Mouse (Mus musculus): ENCODE measurements around the gene Crygn.

Gene Crygn

DNA sequence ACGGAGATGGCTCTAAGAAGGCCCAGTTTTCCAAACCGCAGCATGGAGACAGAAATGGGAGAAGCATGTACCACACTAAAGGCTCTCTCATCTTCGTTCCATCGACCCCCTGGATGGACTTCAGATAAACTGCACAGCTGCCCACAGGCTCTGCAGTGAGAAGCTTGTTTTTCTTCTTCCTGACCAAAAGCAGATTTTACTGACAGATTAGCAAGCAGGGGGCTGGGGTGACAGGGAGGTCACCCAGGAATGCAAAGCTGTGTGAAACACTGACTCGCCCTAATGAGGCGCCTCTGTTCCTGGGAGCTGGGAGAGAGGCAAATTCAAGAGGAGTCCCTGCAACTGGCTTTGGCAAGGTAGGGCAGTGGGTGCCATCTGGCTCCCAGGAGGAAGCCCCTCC is 10.3 kb downstream of the Crygn start:
- peak; percentile 52 for DNase-seq (ENCODE audit: inconsistent ontology term)

DNA sequence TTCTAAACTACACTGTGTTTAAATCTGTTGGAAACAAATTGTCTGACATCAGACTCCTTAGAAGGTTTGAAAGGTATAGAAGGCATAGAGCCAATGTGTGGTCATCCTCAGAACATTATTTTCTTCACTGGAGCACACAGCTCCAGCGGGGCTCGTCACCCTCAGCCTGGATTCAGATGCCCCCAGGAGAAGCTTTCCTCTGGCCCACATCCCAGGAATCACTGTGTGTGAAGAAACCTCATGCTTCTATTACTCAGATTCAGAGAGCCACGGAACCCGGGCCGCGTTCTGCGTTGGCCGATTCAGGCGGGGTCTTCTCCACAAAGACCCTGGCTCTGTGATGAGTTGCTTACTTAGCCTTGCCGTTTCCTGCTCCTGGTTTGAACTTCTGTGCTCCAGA is 13.9 kb downstream of the Crygn start:
- no peak for DNase-seq (ENCODE audit: inconsistent ontology term)

DNA sequence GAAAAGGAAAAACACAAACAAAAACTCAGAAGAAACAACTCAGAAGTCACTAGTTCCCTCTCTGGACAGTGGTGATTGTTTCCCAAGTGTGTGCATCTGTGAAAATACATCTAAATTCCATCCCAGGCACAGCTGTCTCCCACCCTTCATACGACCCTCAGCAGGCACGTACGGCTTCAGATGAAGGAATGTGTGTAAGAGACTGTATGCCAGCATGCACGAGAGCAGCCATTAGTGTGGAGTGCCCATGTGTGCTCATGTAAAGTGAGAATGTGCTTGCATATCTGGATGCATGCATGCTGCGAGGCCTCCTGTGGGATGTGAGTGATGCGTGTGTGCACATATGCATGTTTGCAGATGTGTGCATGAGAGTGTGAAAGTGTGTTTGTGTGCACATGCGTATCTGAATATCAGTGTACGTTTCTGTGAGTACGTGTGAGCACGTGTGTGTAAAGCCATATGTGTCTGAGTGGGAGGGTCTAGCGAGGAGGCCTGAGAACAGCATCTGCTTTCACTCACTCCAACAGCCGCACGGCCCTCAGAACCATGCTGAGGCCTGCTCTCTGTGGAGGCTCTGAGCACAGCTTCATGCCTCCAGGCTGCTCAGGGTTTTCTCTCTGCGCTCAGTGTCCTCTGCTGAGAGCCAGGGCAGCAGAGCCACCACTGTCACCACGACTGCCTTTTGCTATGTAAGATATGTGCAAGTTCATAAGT is 16.5 kb downstream of the Crygn start:
- DNase-seq (ENCODE audit: inconsistent ontology term) = no peak

DNA sequence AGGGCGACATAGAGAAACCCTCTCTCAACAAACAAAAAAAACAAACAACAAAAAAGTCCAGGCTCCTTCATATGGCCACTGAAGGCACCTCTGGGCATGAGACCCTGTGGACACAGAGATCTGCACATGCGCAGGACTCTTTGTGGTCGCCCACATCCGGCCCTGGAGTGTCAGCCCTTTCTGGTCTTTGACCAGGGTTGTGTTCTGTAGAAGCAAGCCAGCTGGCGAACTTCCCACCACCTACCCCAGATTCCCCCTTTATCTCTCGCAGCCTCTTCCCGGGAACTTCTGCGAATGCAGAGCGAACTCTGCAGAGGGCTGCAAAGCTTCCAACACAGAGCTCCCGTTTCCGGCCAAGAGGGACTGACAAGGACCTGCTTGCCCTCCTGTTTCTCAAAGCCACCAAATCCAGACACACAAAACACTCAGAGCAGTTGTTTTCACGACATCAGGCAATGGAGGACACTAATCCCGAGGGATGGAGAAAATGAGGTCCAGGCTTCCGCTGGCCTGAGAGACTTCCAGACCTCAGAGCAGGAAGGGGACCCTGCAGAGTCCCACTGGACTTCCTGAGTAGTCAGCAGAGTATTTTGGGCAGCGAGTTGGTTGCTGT is 18.6 kb downstream of the Crygn start:
- peak; percentile 59 for DNase-seq (ENCODE audit: inconsistent ontology term)

DNA sequence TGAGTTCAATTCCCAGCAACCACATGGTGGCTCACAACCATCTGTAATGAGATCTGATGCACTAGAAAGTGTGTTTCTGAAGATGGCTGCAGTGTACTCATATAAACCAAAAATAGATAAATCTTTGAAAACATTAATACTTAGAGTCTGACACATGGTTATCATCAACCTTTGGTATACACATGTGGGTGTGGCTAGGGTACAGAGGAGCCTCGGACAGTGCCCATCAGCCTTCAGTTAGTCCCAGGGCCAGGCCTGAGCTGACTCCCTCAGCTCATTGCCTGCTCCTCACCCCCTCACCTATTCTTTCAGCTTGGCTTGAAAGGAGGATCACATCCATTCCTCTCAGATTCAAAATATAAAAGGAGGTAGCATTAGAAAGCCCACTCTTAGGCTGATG is 19.3 kb downstream of the Crygn start:
- no peak for DNase-seq (ENCODE audit: inconsistent ontology term)

DNA sequence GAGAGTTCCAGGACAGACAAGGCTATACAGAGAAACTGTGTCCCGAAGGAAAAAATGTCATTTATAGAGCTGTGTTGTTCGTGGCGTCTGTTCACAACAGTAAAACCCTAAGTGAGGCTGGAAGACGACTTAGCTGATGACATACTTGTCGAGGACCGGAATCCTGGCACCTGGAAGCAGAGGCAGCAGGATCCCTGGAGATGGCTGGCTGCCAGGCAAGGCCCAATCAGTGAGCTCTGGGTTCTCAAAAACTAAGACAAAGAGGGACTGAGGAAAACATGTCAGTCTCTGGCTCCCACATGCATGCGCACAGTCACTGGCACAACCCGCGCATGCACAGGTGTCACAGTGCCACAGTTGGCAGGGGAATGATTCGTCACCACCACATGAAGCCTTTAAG is 20.2 kb downstream of the Crygn start:
- no peak for DNase-seq (ENCODE audit: inconsistent ontology term)

DNA sequence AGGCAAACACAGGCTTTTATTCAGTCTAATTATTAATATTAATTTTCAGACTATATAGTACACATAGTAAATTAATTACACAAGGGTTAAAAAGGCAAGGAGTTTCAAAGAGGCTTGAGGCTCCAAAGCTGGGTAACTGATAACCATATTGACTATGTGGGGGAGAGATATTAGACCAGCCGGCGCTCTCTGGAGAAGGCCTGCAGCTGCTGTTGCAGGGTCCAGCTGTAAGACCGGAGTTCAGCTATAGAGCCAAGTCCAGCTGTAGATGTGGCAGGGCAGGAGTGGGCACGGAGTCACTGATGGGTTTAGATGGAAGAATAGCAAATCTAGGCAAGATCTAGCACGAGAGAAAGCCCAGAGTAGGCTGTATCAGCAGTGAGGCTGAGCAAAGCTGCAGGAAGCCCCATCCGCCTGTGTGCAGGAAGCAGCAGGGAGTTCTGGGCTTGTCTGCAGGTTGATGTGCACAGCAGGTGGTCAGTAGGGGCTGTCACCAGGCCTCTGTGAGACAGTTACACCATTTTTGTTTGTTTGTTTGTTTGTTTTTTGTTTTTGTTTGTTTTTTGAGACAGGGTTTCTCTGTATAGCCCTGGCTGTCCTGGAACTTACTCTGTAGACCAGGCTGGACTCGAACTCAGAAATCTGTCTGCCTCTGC is 23.9 kb downstream of the Crygn start:
- no peak for DNase-seq (ENCODE audit: inconsistent ontology term)

DNA sequence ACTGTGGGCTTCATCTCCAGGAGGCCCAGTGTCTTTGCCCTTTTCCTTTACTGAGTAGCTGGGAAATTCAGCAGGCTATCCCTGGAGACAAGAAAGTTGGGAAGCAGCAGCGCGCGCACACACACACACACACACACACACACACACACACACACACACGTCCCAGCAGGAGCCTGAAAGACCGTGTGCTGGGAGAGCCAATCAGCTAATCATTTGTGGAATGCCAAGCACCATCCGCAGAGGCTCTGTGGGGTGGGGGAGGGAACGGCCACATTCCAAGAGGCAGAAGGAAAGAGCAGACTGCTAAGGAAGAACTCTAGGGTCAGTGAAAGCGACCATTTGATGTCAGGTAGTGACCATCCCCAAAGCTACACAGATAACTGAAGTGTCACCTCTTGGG is 24.7 kb downstream of the Crygn start:
- DNase-seq (ENCODE audit: inconsistent ontology term) = peak; percentile 79

DNA sequence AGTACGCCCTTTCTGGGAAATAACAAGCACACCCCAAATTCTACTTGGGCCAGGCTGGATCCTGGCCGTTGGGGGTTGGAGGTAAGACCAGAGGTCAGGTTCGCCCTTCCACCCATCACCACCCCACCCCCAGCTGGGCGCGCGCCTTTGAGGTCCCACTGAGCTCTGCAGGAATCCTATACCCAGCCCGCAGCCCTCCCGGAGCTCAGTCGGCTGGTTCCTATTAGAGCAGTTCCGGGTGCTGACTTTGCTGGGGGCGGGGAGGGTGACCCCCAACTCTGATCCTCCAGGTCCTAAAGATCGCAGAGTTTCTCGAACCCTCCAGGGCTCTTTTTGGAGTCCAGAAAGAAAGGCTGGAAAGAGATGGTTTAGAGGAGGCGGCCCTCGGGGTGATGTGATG is 26.8 kb downstream of the Crygn start:
- no peak for DNase-seq (ENCODE audit: inconsistent ontology term)

DNA sequence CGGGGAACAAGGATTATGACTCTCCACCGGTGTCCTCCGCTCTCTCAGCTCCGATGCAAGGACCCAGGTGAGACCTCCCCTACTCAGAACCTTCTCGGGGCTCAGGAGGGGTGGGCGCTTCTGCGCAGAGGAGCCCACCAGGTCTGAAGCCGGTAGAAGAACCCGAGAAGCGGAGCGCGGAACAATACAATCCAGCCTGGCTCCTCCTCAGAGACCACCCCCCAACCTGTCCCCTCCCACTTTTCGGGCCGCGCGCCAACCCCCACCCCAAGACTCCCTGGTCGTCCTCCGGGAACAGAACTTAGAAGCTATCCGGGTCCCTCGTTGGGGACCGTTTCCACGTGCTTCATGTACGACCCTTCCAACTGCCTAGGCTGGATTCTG is 27.3 kb downstream of the Crygn start, which contains the start of gene Wdr86:
Gene Wdr86, minus strand, starts transcription at position 240 of the 384 bp plus-strand sequence.
- no peak for DNase-seq (ENCODE audit: inconsistent ontology term)

DNA sequence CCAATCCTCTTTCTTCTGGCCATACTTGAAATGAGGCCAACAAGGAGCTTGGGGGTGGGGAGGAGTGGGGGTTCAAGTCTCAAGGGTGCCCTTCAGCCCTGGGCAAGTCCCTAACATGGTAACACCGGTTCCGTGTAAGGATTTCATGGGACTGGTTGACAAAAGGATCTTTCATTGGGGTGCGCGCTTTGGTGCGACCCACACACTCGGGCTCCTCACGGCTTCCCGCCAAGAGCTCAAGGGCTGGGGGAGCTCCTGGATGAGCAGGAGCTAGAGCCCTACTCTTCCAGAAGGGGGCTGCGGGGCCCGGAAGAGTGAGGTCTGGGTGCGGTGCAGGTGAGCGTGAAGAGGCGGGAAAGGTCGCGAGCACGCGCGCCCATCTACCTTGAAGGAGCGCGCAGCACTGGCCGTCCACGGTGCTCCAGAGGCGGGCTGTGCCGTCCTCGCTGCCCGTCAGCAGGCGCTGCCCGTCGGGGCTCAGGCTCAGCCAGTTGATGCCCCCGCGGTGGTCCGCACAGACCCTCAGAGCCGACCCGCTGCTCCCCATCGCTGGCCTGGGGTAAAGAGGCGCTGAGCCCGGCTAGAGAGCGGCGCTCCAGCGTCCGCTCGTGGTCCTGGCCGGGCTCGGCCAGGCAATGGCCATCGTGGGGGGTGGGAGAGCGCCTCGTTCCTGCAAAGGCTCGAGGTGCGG is 27.9 kb downstream of the Crygn start:
- no peak for DNase-seq (ENCODE audit: inconsistent ontology term)

DNA sequence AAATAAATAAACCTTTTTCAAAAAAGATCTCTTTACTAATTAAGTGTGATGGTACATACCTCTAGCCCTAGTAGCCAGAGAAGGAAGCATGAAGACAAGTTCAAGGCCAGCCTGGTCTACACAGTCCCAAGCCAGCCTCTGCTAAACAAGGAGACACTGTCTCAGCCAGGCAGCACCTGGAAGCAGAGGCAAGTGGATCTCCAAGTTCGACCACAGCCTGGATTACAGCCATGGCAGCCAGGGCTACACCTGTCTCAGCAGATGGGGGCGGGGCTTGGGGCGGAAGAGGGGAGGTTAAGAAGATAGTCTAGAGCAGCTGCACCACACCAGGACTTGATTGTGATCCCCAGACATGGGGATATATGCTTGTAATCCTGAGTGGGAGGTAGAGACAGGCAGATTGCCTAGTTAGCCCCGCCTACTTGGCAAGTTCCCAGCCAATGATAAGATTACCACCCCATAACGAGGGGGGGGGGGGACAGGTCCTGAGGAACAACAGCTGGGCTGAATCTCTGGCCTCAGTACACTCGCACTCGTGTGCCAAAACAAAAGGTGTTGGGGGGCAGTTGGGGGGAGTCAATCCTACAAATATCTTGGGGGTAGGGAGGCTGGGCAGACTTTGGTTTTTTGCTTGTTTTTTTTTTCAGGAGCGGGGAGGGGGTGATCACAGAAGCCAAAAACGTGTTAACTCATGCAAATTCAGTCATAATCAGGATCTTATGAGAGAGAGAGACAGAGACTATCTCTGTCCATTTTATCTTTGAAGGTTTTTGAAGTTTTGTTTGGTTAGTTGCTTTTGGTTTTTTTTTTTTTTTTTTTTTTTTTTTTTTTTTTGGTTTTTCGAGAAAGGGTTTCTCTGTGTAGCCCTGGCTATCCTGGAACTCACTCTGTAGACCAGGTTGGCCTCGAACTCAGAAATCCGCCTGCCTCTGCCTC is 30.6 kb downstream of the Crygn start:
- DNase-seq (ENCODE audit: inconsistent ontology term) = no peak

DNA sequence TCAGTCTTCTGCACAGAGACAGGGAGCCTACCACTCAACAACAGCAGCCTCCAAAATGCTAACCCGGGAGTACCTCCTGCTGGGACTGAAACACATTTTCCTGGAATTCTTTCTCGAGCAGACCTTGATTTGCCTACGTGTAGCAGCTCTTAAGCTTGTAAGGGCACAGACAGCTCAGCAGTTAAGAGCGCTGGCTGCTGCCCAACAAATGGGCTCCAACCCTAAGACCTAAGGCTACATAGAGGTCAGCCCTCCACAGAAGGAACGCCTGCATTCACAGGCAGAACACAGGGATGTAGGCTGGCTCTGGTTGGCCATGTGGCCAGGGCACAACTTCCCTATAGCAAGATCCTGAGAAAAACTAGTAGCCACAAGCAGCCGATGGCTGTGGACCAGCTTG is 31.9 kb downstream of the Crygn start:
- no peak for DNase-seq (ENCODE audit: inconsistent ontology term)

DNA sequence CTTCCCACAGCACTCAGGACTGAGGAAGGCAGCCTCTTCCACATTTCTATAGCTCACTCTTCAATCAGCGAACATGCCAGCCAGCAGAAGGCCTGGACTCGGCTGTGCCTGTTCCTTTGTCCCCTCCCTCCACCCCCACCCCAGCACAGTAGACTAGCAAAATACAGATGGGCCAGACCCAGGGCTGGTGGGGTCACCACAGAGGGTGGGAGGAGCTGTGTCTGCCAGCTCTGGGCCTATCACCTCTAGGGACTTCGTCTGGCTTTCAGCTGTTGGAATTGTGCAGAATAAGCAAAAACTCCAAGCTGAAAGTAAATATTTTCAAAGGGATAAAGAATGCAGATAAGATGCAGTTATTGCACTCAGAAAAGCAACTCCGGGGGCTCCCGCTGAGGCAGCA is 33.0 kb downstream of the Crygn start:
- DNase-seq (ENCODE audit: inconsistent ontology term) = no peak

DNA sequence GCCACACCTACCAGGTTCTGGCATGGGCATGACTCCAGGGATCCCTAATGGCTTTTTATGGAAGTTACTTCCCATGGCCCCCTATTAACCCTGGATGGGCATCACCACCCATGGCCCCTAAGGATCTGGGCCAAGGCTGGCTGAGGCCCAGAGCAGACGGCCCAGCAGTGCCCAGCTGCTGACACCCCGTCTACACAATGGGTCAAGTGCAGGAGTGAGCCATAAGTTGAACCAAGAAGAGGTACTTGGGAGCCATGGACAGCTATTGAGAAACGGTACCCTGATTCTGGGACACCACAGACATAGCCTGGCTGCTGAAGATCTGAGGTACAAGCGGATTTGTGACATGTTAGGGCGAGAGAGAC is 33.6 kb downstream of the Crygn start:
- no peak for DNase-seq (ENCODE audit: inconsistent ontology term)

DNA sequence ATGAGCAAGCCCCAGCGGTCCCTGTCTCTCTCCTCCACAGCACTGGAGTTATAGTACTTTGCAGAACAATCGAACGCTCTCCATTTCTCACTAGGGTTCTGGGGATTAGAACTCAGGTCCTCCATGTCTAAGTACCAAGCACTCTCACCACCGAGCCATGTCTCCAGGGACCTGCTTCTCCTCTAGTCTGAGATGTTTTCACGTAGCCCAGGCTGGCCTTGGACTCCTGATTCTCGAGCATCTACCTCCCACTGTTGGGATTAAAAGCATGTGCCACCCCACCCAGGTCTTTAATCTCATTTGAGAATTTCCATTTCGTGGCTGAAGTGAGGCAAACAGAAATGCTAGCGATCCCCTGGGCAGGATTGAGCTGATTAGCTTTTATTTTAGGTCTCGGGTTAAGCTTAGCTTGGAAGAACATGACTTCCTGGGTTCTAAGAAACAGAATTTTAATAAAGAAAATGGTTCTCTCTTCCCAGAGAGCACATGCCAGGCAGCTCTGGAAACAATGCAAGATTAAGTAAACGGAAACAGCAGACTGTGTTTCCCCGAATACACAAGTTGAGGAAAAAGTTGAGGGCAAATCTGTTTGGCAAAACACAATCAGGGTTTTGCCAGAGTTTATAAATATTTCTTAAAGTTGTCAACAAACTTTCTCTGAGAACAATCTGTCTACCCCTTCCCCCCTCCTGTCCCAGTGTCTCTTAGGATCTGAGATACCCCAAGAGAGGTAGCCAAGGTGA is 34.1 kb downstream of the Crygn start:
- no peak for DNase-seq (ENCODE audit: inconsistent ontology term)

DNA sequence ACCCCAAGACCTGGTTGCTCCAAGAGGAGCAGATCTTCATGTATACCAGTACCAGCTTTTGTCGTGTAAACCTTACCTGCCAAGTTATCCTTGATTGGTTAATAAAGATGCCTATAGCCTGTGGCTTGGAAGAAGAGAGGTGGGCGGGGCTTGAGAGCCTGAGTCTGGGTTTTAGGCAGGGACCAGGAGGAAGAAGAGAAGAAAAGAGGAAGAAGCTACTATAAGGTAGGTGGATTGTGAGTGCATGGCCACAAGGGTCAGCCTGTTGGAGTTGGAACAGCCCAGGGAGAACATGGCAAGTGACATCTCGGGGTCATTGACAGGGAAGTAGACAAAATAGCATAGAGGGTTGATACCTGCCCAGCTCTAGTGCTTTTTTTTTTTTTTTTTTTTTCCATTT is 38.0 kb downstream of the Crygn start:
- no peak for DNase-seq (ENCODE audit: inconsistent ontology term)

DNA sequence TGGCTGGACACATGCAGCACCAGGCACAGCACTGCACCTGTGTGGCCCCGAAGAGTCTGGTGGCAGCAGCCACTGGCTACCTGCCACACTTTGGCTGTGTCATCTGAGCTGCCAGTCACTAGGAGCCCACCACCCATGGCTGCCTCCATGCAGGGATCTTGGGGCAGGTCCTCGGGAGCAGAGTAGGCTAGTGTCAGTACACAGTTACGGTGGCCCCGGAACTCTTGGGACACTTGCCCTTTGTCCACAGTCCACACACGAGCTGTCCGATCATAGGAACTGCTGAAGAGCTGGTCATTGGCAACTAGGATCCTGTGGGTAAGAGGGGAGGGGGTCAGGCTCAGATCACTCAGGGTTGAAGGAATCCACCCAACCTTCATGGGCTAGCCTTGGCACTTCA is 39.7 kb downstream of the Crygn start:
- DNase-seq (ENCODE audit: inconsistent ontology term) = no peak

DNA sequence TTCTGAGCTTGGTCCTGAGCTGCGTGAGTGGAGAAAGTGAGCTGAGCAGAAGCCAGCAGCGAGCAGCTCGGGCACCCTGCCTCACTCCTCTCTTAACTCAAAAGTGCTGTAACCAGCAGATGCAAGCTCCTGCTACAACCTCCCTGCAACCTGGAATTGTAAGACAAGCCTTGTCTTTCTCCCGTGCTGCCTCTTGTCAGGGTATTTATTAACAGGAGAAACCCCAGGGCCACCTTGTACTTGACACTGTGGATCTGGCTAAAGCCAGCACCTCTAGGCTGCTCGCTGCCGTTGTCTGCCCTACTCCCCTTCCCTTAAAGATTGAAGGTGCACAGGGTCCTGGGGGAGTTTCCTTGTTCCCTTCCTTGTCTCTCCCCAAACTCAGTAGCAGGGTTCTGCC is 43.8 kb downstream of the Crygn start:
- DNase-seq (ENCODE audit: inconsistent ontology term) = no peak

DNA sequence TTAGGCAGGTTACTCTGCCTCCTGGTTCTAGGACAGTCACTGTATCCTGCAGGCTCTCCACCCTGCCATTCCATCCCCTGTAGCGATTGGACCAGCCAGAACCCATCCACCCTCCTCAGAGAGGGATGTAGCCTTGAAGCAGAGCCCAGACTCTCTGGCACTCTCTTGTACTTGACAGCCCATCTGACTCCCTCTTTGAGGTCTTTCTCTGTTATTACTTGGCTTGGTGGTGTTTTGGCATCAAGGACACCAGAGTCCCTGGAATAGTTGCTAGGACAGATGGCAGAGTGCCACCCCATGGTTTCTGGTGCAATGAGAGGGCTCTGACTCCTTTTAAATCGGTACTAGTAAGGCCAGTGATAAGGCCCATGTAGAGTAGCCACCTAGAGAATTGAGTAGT is 44.6 kb downstream of the Crygn start:
- no peak for DNase-seq (ENCODE audit: inconsistent ontology term)

DNA sequence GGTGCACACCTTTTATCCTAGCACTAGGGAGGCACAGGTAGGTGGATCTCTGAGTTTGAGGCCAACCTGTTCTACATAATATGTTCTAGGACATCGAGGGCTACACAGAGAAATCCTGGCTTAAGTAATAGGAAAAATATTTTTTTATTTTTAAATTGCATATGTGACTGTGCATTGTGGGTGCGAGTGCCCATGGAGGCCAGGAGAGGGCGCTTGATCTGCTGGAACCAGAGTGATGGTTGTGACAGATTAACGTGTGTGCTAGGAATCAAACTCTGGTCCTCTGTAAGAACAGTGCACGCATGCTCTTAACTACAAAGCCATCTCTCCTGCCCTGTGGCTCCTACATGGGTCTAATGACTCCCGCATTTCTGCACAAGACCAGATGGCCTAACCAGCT is 46.2 kb downstream of the Crygn start:
- DNase-seq (ENCODE audit: inconsistent ontology term) = no peak

All from Muller cell, postnatal 12 days (primary cell).